Mouse (Mus musculus) bone marrow macrophage, adult 2 months (primary cell): ENCODE results near the gene Mylip. TPM values are rescaled to one million over a fixed set of nuclear protein-coding genes. Genes with fewer than 3 reads are reported as not detected.

Experiments
- H3K27ac ChIP-seq: 2 replicates; pipeline ENCODE4 v1.5.1; 2012; ENCODE audit warnings: low read depth, low read length; ENCODE audit not compliant: insufficient read depth
- H3K4me1 ChIP-seq: 2 replicates; pipeline ENCODE4 v1.6.1; 2012; ENCODE audit warnings: low read length; ENCODE audit not compliant: control insufficient read depth, insufficient read depth
- H3K4me3 ChIP-seq: 2 replicates; pipeline ENCODE4 v1.5.1; 2012; ENCODE audit warnings: mild to moderate bottlenecking, low read length, moderate library complexity; ENCODE audit not compliant: insufficient read depth
- CTCF ChIP-seq: IDR thresholded peaks from 2 replicates; pipeline ENCODE4 v1.5.1; 2012; ENCODE audit warnings: low read depth, mild to moderate bottlenecking, low read length, moderate library complexity
- POLR2A ChIP-seq: IDR thresholded peaks from 2 replicates; pipeline ENCODE4 v1.6.1; 2012; ENCODE audit warnings: mild to moderate bottlenecking, low read depth, low read length, borderline replicate concordance
- polyA plus RNA-seq: library from polyadenylated mRNA; stranded (reverse); fragments of >200 nt; gene quantifications from 2 replicates; pipeline ENCODE4 v1.2.4, GENCODE M21; 2012; ENCODE audit not compliant: missing spikeins, insufficient read depth, insufficient read length

The Mylip gene
- polyA plus RNA-seq, 1 experiment = 37.3 TPM

DNA sequence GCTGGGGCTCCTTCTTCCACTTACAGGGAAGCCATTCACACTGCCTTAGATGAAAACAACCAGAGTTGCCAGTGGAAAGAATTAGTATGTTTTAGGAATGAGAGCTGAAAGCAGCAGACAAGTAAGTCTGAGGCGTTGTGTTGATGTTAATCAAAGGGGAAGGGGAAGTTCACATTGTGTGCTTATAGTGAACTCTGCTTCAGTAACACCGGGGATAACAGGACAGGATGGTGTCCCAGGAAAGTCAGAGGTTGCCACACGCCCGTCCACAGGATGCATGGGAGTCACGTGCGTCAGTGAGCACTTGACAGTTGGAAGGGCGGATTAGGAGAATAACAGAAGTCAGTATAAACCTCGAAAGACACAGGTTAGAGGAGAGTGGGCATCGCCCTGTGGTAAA, 55.1 kb downstream of the Mylip start:
- Histone ChIP-seq H3K4me3 (no peak overlapping the region), H3K27ac (no peak overlapping the region), H3K4me1 (peaks cover 16% of the 10 kb centered on the region)
- TF ChIP-seq POLR2A = no peak
- no peak for TF ChIP-seq CTCF

DNA sequence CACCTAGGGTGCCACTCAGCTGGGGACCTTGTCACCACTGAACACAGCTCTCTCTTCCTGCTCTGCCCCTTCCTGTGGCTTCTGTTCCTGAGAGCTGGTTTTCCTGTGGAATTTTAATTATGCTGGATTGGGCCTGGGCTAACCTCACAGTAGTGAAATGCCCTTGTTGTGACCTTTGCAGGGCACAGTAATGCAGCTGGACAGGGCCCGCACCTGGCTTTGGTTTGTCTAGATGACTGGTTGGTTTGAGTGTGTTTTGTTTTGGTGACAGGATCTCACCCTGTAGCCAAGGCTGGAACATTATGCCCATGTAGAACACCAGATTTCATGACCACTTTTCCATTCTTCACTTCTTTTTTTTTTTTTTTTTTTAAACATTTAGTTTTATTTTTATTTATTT, 57.1 kb downstream of the Mylip start:
- Histone ChIP-seq H3K27ac (no peak overlapping the region), H3K4me3 (no peak overlapping the region), H3K4me1 (peaks cover 16% of the 10 kb centered on the region)
- TF ChIP-seq CTCF (no peak), POLR2A (no peak)

DNA sequence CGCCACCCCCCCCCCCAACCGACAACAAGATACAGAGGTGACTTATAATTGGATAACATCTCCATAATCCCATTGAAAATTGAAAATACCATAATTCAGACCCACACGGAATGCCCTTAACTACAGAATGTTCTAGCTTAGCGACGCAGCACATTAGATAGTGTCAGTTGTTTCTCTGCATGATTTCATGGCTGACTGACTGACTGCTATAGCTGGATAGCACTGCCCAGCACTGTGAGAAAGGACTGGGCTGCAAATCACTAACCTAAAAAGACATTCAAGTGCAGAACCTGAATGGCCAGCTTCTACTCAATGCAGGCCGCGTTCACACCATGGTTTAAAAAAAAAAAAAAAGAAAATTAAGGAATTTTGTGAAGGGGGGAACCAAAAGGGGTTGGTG, 62.9 kb downstream of the Mylip start:
- Histone ChIP-seq H3K4me1 (peaks cover 35% of the 10 kb centered on the region), H3K27ac (no peak overlapping the region), H3K4me3 (no peak overlapping the region)
- TF ChIP-seq CTCF (no peak), POLR2A (no peak)

DNA sequence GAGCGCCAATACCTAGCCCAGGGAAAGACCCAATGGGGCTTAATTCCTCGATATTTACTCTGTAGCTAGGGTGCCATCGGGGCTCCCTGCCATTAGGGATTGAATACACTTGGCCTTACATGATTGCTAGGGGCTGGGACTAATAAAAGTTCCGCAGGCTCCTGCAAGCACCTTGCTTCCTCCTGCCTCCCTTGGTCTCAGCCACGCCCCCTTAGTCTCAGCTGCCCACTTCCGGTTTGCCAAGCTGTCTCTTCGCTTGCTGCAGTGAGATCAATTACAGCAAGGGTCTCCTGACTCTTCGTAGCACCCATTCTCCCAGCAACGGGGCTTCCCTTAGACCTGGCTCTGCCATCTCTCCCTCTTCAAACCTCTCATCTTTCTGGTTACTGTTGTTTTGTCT, 63.5 kb downstream of the Mylip start:
- H3K4me1 ChIP-seq = peaks cover 37% of the 10 kb centered on the region
- TF ChIP-seq CTCF (no peak), POLR2A (no peak)
- H3K27ac ChIP-seq = no peak overlapping the region
- no peak overlapping the region for H3K4me3 ChIP-seq

DNA sequence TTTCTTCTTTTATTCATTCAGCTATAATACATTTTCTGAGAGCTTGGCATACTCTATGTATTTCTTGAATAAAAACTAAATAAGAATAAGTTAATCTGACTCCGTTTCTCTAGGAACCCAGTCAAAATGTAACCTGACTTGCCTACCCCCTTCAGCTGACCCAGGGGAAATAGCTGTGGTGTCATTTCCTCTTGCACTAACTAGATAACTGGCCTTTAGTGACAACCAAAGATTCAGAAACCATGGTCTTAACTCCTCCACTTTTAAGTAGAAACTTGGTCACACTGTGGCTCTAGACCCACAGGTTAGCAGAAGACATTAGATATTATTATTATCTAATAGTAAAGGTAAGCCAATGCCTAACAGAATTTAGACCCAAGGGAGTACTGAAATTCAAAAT, 64.5 kb downstream of the Mylip start:
- TF ChIP-seq POLR2A (no peak), CTCF (no peak)
- H3K27ac ChIP-seq = no peak overlapping the region
- no peak overlapping the region for H3K4me3 ChIP-seq
- peaks cover 37% of the 10 kb centered on the region for H3K4me1 ChIP-seq

DNA sequence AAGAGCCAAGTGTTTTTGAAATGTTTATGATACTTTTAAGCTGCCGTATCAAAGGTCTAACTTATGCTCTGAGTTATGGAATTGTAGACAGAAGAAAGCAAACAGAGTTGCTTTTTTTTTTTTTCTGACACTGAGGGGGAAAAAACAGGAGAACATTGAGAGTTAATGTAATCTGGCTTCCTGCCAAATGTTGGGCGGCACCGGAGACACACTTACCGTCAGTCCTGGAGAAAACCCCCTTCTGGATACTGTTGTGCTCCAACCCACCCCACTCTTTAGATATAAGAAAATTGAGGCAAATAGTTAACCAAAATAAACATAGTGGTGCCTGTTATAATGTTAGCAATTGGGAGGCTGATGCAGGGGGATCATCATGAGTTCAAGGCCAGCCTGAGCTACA, 65.1 kb downstream of the Mylip start:
- Histone ChIP-seq H3K4me1 (peaks cover 37% of the 10 kb centered on the region), H3K27ac (peak overlapping the region; percentile 91), H3K4me3 (no peak overlapping the region)
- TF ChIP-seq POLR2A (no peak), CTCF (no peak)

DNA sequence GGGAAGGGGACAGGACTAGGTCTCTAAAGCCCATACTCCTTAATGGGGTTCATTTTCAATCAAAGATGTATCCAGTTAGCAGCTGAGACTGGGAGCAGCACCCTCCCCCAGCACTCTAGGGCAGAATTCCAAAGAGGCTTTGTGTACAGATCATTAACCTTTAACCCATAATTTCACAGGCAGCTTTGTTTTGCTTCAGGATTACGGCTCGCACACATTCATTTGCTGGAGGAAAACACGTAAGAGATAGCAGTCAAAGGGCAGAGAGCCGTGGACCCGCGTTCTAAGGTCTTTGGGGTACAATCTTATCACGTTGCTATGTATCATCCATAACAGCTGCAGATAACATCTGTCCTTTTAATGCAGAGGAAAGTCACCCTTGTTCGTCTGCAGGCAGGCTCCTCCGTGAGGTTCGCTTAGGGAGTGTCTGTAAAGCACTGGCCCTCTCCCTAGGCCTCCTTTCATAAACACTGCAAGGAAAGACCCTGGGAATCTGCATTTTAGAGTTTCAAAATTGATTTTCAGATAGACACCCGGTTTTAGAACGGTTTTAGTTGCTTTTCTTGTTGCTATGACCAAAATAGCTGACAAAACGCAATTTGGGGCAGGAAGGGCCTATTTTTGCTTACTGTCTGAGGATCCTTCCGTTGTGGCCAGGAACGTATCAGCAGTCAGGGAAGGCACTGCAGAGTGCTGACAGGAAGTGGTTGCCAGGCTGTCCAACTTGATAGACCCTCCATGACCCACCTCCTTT, 65.7 kb downstream of the Mylip start:
- Histone ChIP-seq H3K27ac (peak overlapping the region; percentile 91), H3K4me1 (peaks cover 37% of the 10 kb centered on the region), H3K4me3 (peak overlapping the region; percentile 28)
- TF ChIP-seq CTCF = no peak
- no peak for TF ChIP-seq POLR2A

DNA sequence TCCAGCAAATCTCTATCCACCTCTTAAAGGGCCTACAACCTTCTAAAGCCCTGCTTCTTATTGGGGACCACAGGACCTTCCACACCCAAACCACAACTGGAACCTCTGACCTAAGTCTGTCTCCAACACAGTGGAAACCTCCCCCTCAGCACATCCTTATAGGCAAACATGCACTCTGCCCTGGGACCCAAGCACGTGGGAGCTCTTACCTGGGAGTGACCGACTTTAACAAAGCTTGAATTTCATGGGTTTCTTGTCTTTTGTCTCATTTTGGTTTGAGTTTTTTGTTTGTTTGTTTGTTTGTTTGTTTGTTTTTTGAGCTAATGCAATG, 66.3 kb downstream of the Mylip start:
- no peak for TF ChIP-seq CTCF
- no peak for TF ChIP-seq POLR2A
- H3K4me1 ChIP-seq = peaks cover 37% of the 10 kb centered on the region
- peak overlapping the region; percentile 91 for H3K27ac ChIP-seq
- H3K4me3 ChIP-seq = no peak overlapping the region

DNA sequence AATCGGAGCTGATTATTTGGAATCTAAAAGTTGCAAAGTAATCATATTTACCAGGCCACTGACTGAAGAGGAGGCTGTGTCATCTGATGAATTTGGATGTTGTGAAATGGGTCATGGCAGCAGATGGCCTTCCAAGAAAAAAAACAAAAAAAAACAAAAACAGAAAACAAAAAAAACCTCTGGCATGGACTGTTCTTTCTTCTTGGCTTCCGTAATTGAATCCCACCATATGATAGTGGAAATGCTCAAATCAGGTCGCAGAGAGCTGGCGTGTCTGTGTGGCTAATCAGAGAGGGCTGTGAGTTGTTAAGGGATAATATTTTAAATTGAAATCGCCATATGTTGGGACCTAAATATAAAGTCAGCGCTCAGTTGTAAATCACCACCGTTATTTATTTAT, 67.9 kb downstream of the Mylip start:
- peak overlapping the region; percentile 26; the same call in 1 of the 2 replicates for H3K27ac ChIP-seq
- H3K4me3 ChIP-seq = no peak overlapping the region
- TF ChIP-seq CTCF = no peak
- no peak for TF ChIP-seq POLR2A
- H3K4me1 ChIP-seq = peaks cover 37% of the 10 kb centered on the region

DNA sequence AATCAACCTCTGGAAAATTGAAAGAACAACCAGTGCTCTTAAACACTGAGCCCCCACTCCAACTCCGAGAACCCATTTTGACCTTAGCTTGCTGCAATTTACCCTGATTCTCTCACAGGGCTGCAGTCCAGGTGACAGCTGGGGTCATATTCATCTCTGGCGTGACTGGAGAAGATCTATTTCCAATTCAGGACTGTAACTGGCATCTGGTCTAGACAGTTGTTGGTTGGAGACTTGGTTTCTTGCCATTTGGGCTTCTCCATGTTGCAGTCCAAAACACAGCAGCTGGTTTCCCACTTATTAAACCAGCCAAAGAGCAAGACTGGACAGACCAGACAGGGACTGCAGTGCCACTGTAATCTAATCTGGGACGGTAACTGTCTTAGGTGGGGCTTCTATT, 70.6 kb downstream of the Mylip start:
- Histone ChIP-seq H3K27ac (no peak overlapping the region), H3K4me1 (peaks cover 16% of the 10 kb centered on the region), H3K4me3 (no peak overlapping the region)
- no peak for TF ChIP-seq POLR2A
- no peak for TF ChIP-seq CTCF

DNA sequence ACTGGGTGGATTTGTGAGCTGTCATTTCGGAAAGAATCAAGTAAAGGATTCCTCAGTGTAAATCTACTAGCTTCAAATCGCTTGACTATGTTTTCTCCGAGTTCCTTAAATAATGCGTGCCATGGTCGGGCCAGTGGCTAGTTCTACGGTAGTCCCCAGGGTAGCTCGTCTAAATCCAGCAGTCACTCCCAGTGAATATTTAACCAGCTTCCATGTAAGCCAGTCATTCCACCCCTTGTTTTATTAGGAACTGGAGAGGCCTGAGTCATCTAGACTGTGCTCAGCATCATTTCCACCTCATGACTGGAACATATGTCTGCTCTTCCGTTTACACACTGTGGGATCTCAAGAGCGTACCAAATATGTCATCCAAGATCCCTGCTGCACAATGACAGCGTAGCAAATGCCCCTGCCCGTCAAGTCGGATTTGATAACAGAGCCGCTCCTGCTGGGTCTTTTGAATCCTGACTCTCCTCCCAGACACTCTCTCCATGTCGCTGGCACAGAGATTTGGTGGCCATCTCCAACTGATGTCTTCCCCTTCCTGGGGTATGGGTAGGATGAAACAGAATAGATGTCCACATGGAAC, 71.9 kb downstream of the Mylip start:
- no peak overlapping the region for H3K4me3 ChIP-seq
- peaks cover 7% of the 10 kb centered on the region for H3K4me1 ChIP-seq
- no peak overlapping the region for H3K27ac ChIP-seq
- no peak for TF ChIP-seq CTCF
- TF ChIP-seq POLR2A = no peak

Other genes starting within 250 kb of the Mylip start
- 5.5 and 5.7 TPM in 2 replicates for gene Gmpr, start 117.7 kb downstream of the Mylip start, polyA plus RNA-seq